Mouse (Mus musculus) ES-E14 (cell line): ENCODE results near the gene Lingo1. TPM values are rescaled to one million over a fixed set of nuclear protein-coding genes. Genes with fewer than 3 reads are reported as not detected.

Experiments
- DNase-seq: peaks from one replicate; pipeline ENCODE4 v3.0.0-alpha.2; 2013; ENCODE audit warnings: low read depth, low spot score
- H3K27ac ChIP-seq: 2 replicates; pipeline ENCODE4 v1.5.1; 2012; ENCODE audit warnings: low read depth, mild to moderate bottlenecking, low read length, moderate library complexity, mixed read lengths; ENCODE audit not compliant: poor library complexity, insufficient read depth, severe bottlenecking
- H3K36me3 ChIP-seq: 2 replicates; pipeline ENCODE4 v1.6.1; 2012; ENCODE audit warnings: mild to moderate bottlenecking, low read length, moderate library complexity, mixed read lengths; ENCODE audit not compliant: control insufficient read depth, poor library complexity, insufficient read depth, severe bottlenecking
- H3K4me1 ChIP-seq, 2 experiments: fragments of 150-350 bp in 1 of 2; sonication (generic) in 1 of 2; 2 replicates each; pipeline ENCODE4 v1.6.1; 2012; ENCODE audit warnings: low read length in 2 of 2, mild to moderate bottlenecking in 1 of 2, mixed read lengths in 1 of 2; ENCODE audit not compliant: control insufficient read depth in 2 of 2, insufficient read depth in 2 of 2, poor library complexity in 1 of 2
- H3K4me3 ChIP-seq, 2 experiments: fragments of 150-350 bp in 1 of 2; sonication (generic) in 1 of 2; 2 replicates each; pipeline ENCODE4 v1.5.1; 2012; ENCODE audit warnings: low read length in 2 of 2, low read depth in 1 of 2, mild to moderate bottlenecking in 1 of 2, mixed read lengths in 1 of 2; ENCODE audit not compliant: insufficient read depth in 1 of 2, poor library complexity in 1 of 2, severe bottlenecking in 1 of 2
- H3K9ac ChIP-seq: 2 replicates; pipeline ENCODE4 v1.6.1; 2012; ENCODE audit warnings: low read depth, mild to moderate bottlenecking, low read length, mixed read lengths; ENCODE audit not compliant: poor library complexity, insufficient read depth, severe bottlenecking
- H3K9me3 ChIP-seq: fragments of 150-350 bp; sonication (generic); 2 replicates; pipeline ENCODE4 v1.6.1; 2012; ENCODE audit warnings: low read depth, mild to moderate bottlenecking, low read length; ENCODE audit not compliant: control insufficient read depth, insufficient read depth
- CHD2 ChIP-seq: IDR thresholded peaks from 2 replicates; pipeline ENCODE4 v1.6.1; 2014; ENCODE audit warnings: mild to moderate bottlenecking, low read depth, low read length, inconsistent platforms
- HCFC1 ChIP-seq: IDR thresholded peaks from 2 replicates; pipeline ENCODE4 v1.6.1; 2012; ENCODE audit warnings: low read length, inconsistent platforms, borderline replicate concordance; ENCODE audit not compliant: insufficient read depth
- MAFK ChIP-seq: IDR thresholded peaks from 2 replicates; pipeline ENCODE4 v1.6.1; 2014; ENCODE audit warnings: mild to moderate bottlenecking, low read depth, low read length, inconsistent platforms; ENCODE audit not compliant: insufficient read depth
- ZC3H11A ChIP-seq: IDR thresholded peaks from 2 replicates; pipeline ENCODE4 v1.6.1; 2012; ENCODE audit warnings: low read depth, mild to moderate bottlenecking, inconsistent platforms, low read length, borderline replicate concordance
- ZNF384 ChIP-seq: IDR thresholded peaks from 2 replicates; pipeline ENCODE4 v1.6.1; 2012; ENCODE audit warnings: low read depth, low read length, inconsistent platforms
- in situ Hi-C, 2 experiments: fragments of 600-800 bp; cut with MboI; formaldehyde crosslinking; loops; one replicate each; pipeline ENCODE4 v1.15.1; 2025; ENCODE audit warnings: low sequenced_read_pairs in 2 of 2, inconsistent platforms in 1 of 2; ENCODE audit not compliant: unreplicated experiment in 2 of 2
- total RNA-seq: library from RNA; depleted of rRNA; stranded (reverse); fragments of 300-350 nt; gene quantifications from 2 replicates; pipeline ENCODE4 v1.2.3, GENCODE M21; 2012

Lingo1 gene
- total RNA-seq, 1 experiment: 1.3 TPM

DNA sequence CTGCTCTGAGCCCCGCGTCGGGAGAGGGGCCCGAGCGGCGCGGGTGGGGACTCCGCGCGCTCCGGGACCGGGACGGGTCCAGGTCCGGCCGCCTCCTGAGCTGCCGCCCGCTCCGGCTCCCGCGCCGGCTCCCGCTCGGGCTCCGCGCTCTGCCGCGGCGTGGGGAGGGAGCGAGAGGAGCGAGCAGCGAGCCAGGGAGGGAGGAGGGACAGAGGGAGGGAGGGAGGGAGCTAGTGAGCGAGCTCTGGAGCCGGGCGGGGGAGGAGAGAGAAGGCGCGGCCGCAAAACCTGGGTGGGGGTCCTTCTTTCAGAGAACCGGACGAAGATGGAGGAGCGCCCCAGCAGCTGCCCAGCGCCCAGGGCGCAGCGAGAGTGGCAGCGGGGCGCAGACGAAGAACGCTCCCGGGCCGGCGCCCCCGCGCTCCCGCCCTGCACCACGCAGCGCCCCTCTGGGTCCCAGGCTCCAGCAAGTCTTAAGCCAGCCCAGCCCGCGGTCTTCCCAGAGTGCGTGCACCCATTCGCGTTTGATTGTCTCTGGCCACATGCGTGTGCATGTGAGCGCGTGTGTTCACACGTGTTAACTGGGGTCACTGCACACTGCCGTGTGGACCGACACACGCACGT, 160.7 kb downstream of the Lingo1 start:
- Histone ChIP-seq H3K4me1 (peaks cover 0 to 8% of the 10 kb centered on the region in 2 experiments; a peak in 1 of 4 replicates), H3K4me3 (peak overlapping the region; percentile 61 to 85), H3K27ac (no peak overlapping the region), H3K36me3 (no peaks in the 10 kb centered on the region), H3K9me3 (no peaks in the 10 kb centered on the region), H3K9ac (peak overlapping the region; percentile 73)
- in situ Hi-C loops: no loop called here
- DNase-seq: no peak
- TF ChIP-seq ZC3H11A (no peak), HCFC1 (no peak), CHD2 (no peak), MAFK (no peak), ZNF384 (no peak)

DNA sequence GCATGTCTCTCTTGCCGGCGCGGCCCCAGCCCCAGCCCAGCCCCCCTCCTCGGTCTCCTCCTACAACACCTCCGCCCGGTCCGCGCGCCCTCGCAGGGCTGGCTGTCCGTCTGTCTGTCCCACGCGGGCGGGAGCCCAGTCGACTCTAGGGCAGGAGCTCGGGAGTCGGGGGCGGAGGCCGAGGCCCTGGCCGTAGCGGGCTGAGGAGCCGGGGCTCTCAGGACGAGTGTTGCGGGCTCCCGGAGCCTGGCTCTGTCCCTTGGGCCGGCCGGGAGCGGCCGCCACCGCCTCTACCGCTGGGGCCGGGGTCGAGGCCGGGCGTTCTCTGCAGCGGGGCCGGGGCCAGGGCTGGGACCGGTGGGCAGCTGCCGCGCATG, 161.2 kb downstream of the Lingo1 start:
- no peaks in the 10 kb centered on the region for H3K9me3 ChIP-seq
- in situ Hi-C loops: no loop called here
- H3K27ac ChIP-seq: no peak overlapping the region
- TF ChIP-seq MAFK: no peak
- TF ChIP-seq CHD2: no peak
- TF ChIP-seq ZC3H11A: no peak
- no peak for TF ChIP-seq HCFC1
- H3K4me3 ChIP-seq: peak overlapping the region; percentile 61 to 85
- H3K4me1 ChIP-seq: peaks cover 0 to 8% of the 10 kb centered on the region in 2 experiments; a peak in 1 of 4 replicates
- peak overlapping the region; percentile 73 for H3K9ac ChIP-seq
- DNase-seq: no peak
- no peaks in the 10 kb centered on the region for H3K36me3 ChIP-seq

- Histone ChIP-seq H3K36me3 (no peaks in the 10 kb centered on the region), H3K4me1 (peaks cover 0 to 8% of the 10 kb centered on the region in 2 experiments; a peak in 1 of 4 replicates), H3K27ac (no peak overlapping the region), H3K9ac (peak overlapping the region; percentile 73; the same call in 1 of the 2 replicates), H3K4me3 (peak overlapping the region; percentile 61 to 85), H3K9me3 (no peaks in the 10 kb centered on the region)
- DNase-seq: no peak
- TF ChIP-seq ZNF384 (no peak), HCFC1 (no peak), ZC3H11A (no peak)
- in situ Hi-C loops: no loop called here
Measured at GRCm38 (mm10) chr9:56634406-56635120, 161.7 kb downstream of the Lingo1 start.

- Histone ChIP-seq H3K9me3 (no peaks in the 10 kb centered on the region), H3K27ac (no peak overlapping the region), H3K36me3 (no peaks in the 10 kb centered on the region), H3K9ac (no peak overlapping the region), H3K4me1 (peaks cover 0 to 8% of the 10 kb centered on the region in 2 experiments; a peak in 1 of 4 replicates), H3K4me3 (no peak overlapping the region; a peak in 1 of 4 replicates)
- TF ChIP-seq ZC3H11A (no peak), MAFK (no peak), ZNF384 (no peak), CHD2 (no peak), HCFC1 (no peak)
- DNase-seq: no peak
- in situ Hi-C loops: no loop called here
Measured at GRCm38 (mm10) chr9:56633449-56634225, 162.6 kb downstream of the Lingo1 start.
